Mouse (Mus musculus): ENCODE data around the gene Nod2.

Gene Nod2

GRCm38 (mm10) chr8:88680566-88680965 lies 33.5 kb downstream of the Nod2 start:
- no peak for DNase-seq (ENCODE audit: low spot score)

- DNase-seq (ENCODE audit: low spot score), result no peak
Observed at GRCm38 (mm10) chr8:88681046-88681445, 33.9 kb downstream of the Nod2 start.

DNA sequence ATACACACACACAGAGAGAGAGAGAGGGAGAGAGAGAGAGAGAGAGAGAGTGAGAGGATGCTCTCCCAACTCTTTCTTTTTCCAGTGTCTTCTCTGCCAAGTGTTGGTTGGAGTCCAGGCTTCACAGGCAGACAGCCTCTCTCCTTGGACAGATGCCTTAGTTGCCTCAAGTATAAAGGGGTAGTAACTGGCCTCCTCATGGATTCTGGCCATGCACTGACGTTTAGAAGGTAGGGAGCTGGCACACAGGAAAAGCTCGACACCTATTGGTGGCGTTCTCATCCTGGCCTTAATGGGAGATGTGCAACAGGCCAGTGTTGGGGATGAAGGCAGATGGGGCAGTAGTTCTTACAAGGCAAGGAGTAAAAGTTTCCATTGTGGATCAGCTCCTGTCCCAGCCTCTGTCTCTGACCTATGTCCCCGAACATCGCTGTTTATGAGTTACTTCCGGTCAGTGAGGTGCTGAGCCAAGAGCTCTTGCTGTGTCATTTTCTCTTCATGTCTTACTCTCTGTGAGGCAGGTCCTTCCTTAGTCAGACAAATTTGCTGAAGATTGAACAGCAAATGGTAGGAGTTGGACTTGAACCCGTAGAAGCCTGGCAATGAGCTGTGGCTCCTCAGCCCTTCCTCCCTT lies 36.7 kb downstream of the Nod2 start:
- no peak for DNase-seq (ENCODE audit: low spot score)

DNA sequence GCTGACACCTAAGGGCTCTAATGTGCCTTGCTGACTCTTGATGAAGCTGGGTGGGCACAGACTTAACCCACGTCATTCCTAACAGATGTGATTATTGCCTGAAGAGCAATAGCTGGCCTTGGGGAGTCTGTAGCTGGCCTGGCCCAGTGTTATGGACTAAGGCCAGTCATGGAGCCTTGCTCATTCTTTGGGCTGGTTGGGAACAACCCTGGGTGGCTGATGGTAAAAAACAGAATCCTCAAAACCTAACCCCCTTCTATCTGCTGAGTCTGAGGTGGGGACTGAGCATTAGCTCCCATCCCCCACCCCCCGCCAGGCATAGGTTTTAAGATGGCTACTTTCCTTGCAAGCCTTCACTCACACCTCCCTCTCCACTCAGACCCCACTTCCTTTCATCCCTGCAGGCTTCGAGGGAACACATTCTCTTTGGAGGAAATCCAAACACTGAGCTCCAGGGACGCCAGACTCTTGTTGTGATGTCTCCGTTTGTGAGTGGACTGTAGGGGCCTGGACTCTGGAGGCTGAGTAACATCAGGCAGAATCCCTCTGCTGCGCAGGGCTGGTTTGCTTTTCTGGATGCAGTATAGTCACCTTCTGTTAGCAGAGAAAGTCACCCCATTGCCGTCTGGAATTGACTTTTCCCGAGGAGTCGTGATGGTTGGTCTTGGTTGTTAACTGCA lies 39.3 kb downstream of the Nod2 start:
- DNase-seq (ENCODE audit: low spot score), result no peak

DNA sequence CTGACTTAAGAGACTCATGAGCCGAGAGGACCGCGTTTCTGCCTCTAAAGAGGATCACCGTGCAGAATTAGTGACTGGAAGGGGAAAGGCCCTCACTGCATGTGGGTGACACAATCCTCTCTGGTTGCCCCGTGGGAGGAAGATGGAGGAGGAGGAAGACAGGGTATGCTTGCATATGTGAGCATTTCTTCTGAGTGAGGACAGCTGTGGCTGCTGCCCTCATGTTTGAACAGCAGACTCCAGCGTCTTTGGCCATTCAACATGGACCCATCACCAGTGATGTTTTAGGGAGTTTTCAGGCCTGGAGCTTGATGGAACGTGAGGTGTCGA lies 39.8 kb downstream of the Nod2 start:
- no peak for DNase-seq (ENCODE audit: low spot score)

- DNase-seq (ENCODE audit: low spot score), result no peak
Observed at GRCm38 (mm10) chr8:88689151-88689550, 42.0 kb downstream of the Nod2 start.

DNA sequence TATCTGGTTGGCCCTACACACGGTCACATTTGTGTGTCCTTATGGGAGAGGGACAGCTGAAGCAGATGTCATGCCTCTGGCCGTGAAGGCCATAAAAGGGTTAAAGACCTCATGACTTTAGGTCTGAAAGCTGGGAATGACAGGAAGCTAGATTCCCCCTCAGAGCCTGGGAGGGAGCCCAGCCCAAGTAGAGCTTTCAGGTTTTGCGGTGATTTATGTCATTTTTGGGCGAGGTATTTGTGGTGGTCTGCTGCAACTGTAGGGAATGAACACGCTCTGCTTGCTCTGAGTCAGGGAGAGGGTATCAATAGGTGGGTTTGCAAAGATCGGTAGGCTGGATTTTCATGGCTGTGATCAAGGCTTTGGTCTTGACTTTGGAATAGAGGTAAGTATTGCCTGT lies 42.8 kb downstream of the Nod2 start:
- no peak for DNase-seq (ENCODE audit: low spot score)

DNA sequence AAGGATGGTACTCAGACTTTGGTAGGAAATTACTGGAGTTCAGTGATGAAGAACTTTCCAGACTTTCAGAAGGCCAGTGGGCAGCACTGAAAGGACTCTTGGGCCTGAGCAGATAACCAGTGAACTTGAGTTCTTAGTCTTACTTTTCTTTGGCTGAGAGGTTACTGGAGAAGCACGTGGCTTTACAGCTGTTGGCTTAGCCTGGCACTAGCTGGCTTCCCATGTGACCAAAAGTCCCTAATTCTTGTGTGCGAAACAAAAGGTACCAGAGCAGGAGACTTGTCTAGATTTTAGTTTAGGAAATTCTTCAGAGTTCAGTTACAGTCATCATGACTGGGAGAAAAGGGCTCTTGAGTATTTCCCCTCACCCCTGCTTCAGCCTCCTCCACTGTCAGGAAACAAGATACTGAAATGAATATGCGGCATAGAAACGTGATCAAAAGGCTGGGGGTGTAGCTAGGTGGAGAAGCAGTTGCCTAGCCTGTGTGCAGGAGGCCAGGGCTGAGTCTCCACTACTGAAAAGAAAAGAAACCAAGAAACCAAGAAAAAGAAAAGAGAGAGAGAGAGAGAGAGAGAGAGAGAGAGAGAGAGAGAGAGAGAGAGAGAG lies 44.3 kb downstream of the Nod2 start:
- no peak for DNase-seq (ENCODE audit: low spot score)

- DNase-seq (ENCODE audit: low spot score), result no peak
Observed at GRCm38 (mm10) chr8:88691961-88692360, 44.8 kb downstream of the Nod2 start.

- DNase-seq (ENCODE audit: low spot score), result no peak
Observed at GRCm38 (mm10) chr8:88692866-88693265, 45.8 kb downstream of the Nod2 start.

- DNase-seq (ENCODE audit: low spot score), result no peak
Observed at GRCm38 (mm10) chr8:88693376-88693775, 46.3 kb downstream of the Nod2 start.

- DNase-seq (ENCODE audit: low spot score), result no peak
Observed at GRCm38 (mm10) chr8:88694291-88694690, 47.2 kb downstream of the Nod2 start.

DNA sequence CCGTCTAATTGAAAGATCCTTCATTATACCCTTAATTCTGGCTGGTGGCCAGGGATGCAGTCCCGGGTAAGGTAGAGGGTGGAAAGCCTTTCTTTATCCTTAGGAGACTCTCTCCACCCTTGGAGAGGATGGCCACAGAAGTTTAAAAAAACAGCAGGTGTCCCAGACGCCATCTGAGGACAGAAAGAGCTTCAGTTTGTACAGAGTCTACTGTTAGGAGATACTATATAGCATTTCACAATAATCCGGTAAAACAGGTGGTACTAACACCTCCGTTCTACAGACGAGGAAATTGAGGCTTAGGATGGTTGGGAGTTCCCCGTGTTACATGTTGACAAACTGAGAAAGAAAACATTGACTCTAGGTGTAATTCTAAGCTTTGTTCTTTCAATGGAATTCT lies 49.1 kb downstream of the Nod2 start:
- DNase-seq (ENCODE audit: low spot score), result no peak

GRCm38 (mm10) chr8:88696721-88697641 lies 49.9 kb downstream of the Nod2 start, which contains the start of gene Cyld:
Gene Cyld (plus strand): TSS chr8:88697028.
- peak; percentile 99 for DNase-seq (ENCODE audit: low spot score)

DNA sequence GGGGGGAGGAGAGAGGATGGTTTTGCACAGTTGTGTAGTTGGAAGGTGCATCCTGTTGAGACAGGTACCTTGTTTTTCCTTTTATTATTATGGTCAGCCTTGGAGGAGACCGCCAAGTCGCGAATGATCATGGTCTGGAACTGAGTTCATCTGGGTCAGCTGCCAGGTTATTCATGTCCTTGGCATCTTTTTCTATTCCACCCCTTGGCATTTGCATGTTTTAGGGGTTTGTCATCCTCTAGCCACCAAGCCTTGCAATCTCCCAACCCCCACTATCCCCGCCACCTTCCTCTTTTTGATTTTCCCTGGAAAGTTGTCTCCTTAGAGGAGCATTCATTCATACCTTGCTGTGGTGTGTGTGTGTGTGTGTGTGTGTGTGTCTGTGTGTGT lies 50.5 kb downstream of the Nod2 start:
- no peak for DNase-seq (ENCODE audit: low spot score)

GRCm38 (mm10) chr8:88698048-88698447 lies 50.9 kb downstream of the Nod2 start:
- DNase-seq (ENCODE audit: low spot score), result peak; percentile 7

GRCm38 (mm10) chr8:88701611-88702010 lies 54.5 kb downstream of the Nod2 start:
- DNase-seq (ENCODE audit: low spot score), result peak; percentile 33

DNA sequence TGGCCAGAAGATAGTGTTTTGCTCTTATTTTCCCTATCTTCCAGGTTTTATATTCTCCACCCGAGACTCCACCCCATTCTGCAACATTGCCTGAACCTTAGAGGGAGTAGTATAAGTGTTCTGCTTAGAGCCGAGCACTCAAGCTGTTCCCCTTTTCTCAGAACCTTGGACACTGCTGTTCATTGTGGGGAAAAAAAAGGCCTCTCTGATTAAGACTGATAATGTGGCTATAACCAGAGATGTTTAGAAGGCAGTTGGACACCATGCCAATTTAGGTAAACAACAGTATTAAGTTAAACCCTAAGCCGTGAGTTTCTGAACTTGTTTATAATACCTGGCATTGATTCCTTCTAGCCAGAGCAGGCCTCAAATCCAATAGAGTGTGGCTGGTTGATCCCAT lies 55.7 kb downstream of the Nod2 start:
- DNase-seq (ENCODE audit: low spot score), result no peak

DNA sequence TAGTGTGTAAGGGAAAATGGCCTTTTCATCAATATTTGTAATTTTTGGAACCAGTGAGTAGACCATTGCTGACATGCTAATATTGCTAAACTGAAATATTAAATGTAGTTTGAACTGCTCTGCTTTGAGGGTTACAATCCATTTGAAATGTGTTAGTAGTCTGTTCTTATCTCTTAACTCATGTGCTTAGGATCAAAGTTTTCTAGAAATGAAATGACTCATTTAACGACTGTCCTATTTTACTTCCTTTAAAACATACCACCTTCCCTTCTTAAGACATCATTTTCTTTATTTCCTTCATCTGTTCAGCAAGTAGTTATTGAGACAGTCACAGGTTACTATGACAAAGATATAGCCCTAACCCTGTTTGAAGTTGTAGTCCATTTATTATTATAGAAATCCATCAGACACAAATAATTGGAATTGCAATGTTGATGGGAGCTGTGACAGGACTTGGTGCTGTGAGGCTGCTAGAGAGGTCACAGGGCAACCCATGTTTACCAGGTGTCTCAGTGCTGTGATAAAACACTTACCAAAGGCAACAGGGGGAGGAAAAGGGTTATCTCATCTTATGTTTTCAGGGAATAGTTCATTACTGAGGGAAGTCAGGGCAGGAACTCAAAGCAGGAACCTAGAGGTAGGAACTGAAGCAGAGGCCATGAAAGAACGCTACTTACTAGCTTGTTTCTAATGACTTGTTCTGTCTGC lies 76.3 kb downstream of the Nod2 start:
- no peak for DNase-seq (ENCODE audit: low spot score)
